Mouse (Mus musculus) kidney, embryonic 16.5 days (tissue): Measurements from ENCODE around the gene Cntnap2. TPM values are rescaled to one million over a fixed set of nuclear protein-coding genes. Genes with fewer than 3 reads are reported as not detected.
A peak's percentile ranks its signal among the peaks of the same experiment; 100 is the strongest.

Experiments
- ATAC-seq: fragments of 200-750 bp; cut with Nextera tagmentation; 2 replicates; pipeline ENCODE4 v1.8.0; 2017; ENCODE audit warnings: moderate TSS enrichment; ENCODE audit not compliant: low FRiP score, low TSS enrichment
- H3K27ac ChIP-seq: fragments of 300-500 bp; sonication (generic); 2 replicates; pipeline ENCODE4 v1.5.1; 2014; ENCODE audit warnings: low read length
- H3K27me3 ChIP-seq: fragments of 300-500 bp; sonication (generic); 2 replicates; pipeline ENCODE4 v1.6.1; 2014; ENCODE audit warnings: low read length, control low read depth, mixed read lengths; ENCODE audit not compliant: insufficient read depth
- H3K36me3 ChIP-seq: fragments of 300-500 bp; sonication (generic); 2 replicates; pipeline ENCODE4 v1.6.1; 2014; ENCODE audit warnings: low read length, control low read depth, mixed read lengths; ENCODE audit not compliant: insufficient read depth
- H3K4me1 ChIP-seq: fragments of 300-500 bp; sonication (generic); 2 replicates; pipeline ENCODE4 v1.6.1; 2014; ENCODE audit warnings: low read length, control low read depth, mixed read lengths; ENCODE audit not compliant: insufficient read depth
- H3K4me2 ChIP-seq: fragments of 300-500 bp; sonication (generic); replicated peaks from 2 replicates; pipeline ENCODE4 v1.6.1; 2014; ENCODE audit warnings: low read depth, low read length
- H3K4me3 ChIP-seq: fragments of 300-500 bp; sonication (generic); 2 replicates; pipeline ENCODE4 v1.5.1; 2014; ENCODE audit warnings: mild to moderate bottlenecking, low read length
- H3K9ac ChIP-seq: fragments of 300-500 bp; sonication (generic); replicated peaks from 2 replicates; pipeline ENCODE4 v1.6.1; 2014; ENCODE audit warnings: low read length
- H3K9me3 ChIP-seq: fragments of 300-500 bp; sonication (generic); 2 replicates; pipeline ENCODE4 v1.6.1; 2016; ENCODE audit warnings: low read length, control low read depth
- WGBS: fragments of 180-500 bp; shearing (Covaris S2); extraction: QIAGEN DNeasy Blood & Tissue Kit; methylation state at CpG from one replicate; pipeline ENCODE4 v1.1.7; 2014; 5-methylcytosine and 5-hydroxymethylcytosine counted together
- polyA plus RNA-seq: library from polyadenylated mRNA; unstranded; fragments of >200 nt; fragmentation: Nextera tagmentation; extraction: Ambion mirVana; gene quantifications from 2 replicates; pipeline ENCODE4 v1.2.1, GENCODE M21; 2015

Cntnap2 gene
- polyA plus RNA-seq, 1 experiment from 2014 or later = 2.2 TPM

- 85% methylated on average over 2 of the region's 2 CpGs for WGBS
These were observed 1640.2 kb downstream of the Cntnap2 start for GRCm38 (mm10) chr6:46699343-46699742.

DNA sequence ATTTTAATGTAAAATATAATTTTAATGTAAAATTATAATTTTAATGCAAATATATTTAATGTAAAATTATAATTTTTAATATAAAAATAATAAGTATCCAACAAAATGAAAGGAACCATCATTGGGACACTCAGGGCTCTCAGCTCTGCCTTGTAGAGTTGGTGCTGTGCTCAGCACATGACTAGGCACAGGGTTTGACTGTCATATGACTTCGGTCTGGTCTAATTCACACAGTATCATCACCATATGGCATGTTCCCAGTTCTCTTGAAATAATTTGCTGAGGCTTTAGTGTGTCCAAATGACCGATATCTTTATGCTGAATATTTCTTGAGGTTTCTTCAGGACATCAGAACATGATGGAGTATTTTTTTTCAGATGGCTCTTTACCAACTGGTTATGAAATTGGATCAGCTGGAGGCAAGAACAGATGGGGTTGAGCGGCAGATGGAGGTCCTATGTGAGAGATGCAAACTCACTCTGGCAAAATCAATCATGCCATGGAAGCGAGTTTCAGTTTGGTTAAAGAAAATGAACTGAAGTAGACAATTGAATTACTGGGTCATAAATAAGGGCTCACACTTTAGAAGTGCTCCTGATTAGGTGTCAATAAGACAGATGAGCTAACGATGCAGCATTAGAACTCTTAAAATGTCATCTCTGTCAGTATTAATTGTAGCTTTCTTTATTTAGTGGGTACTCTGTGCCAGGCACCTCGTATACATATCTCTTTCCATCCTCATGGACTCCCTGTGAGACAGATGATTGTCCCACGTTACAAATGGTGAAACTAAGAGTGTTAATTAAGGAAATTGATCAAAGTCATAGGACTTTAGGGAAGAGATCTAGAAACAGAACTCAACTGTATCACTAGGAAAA, 1645.4 kb downstream of the Cntnap2 start:
- Histone ChIP-seq H3K9me3 (no peaks in the 10 kb centered on the region), H3K4me1 (no peaks in the 10 kb centered on the region), H3K27me3 (no peaks in the 10 kb centered on the region), H3K9ac (no peak overlapping the region), H3K4me3 (no peak overlapping the region), H3K36me3 (no peaks in the 10 kb centered on the region), H3K27ac (no peak overlapping the region), H3K4me2 (no peak overlapping the region)
- 66% methylated on average over 7 of the region's 7 CpGs for WGBS
- ATAC-seq = no peak

More at GRCm38 (mm10) chr6:46699343-46699742, 1640.2 kb downstream of the Cntnap2 start:
- Histone ChIP-seq H3K9me3 (no peaks in the 10 kb centered on the region), H3K4me3 (no peak overlapping the region), H3K4me1 (no peaks in the 10 kb centered on the region), H3K36me3 (no peaks in the 10 kb centered on the region), H3K4me2 (no peak overlapping the region), H3K9ac (no peak overlapping the region), H3K27ac (no peak overlapping the region), H3K27me3 (no peaks in the 10 kb centered on the region)
- no peak for ATAC-seq

- Histone ChIP-seq H3K9me3 (no peaks in the 10 kb centered on the region), H3K4me1 (no peaks in the 10 kb centered on the region), H3K27me3 (no peaks in the 10 kb centered on the region), H3K9ac (no peak overlapping the region), H3K27ac (no peak overlapping the region), H3K4me2 (no peak overlapping the region), H3K4me3 (no peak overlapping the region), H3K36me3 (no peaks in the 10 kb centered on the region)
- no peak for ATAC-seq
- 84% methylated on average over 3 of the region's 3 CpGs for WGBS
These were observed 1646.8 kb downstream of the Cntnap2 start for GRCm38 (mm10) chr6:46705926-46706325.

- Histone ChIP-seq H3K27ac (no peak overlapping the region), H3K27me3 (no peaks in the 10 kb centered on the region), H3K9me3 (no peaks in the 10 kb centered on the region), H3K9ac (no peak overlapping the region), H3K4me2 (no peak overlapping the region), H3K4me1 (no peaks in the 10 kb centered on the region), H3K36me3 (no peaks in the 10 kb centered on the region), H3K4me3 (no peak overlapping the region)
- 65% methylated on average over 2 of the region's 2 CpGs for WGBS
- no peak for ATAC-seq
These were observed 1657.4 kb downstream of the Cntnap2 start for GRCm38 (mm10) chr6:46716576-46716975.

DNA sequence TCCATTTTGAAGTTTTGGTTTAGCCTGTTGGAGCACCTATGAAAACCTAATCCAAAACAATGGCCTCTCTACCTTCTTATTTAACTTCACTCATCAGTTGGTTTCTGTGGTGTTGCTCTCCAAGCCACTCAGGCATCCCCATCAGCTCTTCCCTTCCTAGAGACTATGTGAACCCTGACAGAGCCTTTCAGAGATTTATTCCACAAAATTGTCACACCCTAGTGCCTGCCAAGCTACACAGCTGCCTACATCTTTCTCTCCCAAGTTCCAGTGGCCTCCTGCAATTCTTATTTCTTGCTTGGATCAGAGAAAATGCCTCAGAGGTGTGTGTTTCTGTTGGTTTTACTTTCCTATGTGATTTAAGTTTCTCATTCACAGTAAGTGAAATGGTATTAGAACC, 1674.6 kb downstream of the Cntnap2 start:
- Histone ChIP-seq H3K4me3 (no peak overlapping the region), H3K27me3 (no peaks in the 10 kb centered on the region), H3K4me2 (no peak overlapping the region), H3K27ac (no peak overlapping the region), H3K9me3 (no peaks in the 10 kb centered on the region), H3K36me3 (no peaks in the 10 kb centered on the region), H3K4me1 (no peaks in the 10 kb centered on the region), H3K9ac (no peak overlapping the region)
- no peak for ATAC-seq

- H3K4me3 ChIP-seq = no peak overlapping the region
- peak; percentile 73; the same call in 1 of the 2 replicates for ATAC-seq
- H3K9ac ChIP-seq = no peak overlapping the region
- no peaks in the 10 kb centered on the region for H3K4me1 ChIP-seq
- H3K36me3 ChIP-seq = no peaks in the 10 kb centered on the region
- H3K4me2 ChIP-seq = no peak overlapping the region
- no peaks in the 10 kb centered on the region for H3K9me3 ChIP-seq
- no peak overlapping the region for H3K27ac ChIP-seq
- no peaks in the 10 kb centered on the region for H3K27me3 ChIP-seq
These were observed 1689.3 kb downstream of the Cntnap2 start for GRCm38 (mm10) chr6:46748448-46748847.

- Histone ChIP-seq H3K4me1 (no peaks in the 10 kb centered on the region), H3K4me2 (no peak overlapping the region), H3K27me3 (no peaks in the 10 kb centered on the region), H3K36me3 (no peaks in the 10 kb centered on the region), H3K9me3 (no peaks in the 10 kb centered on the region), H3K27ac (no peak overlapping the region), H3K4me3 (no peak overlapping the region), H3K9ac (no peak overlapping the region)
- 54% methylated on average over 3 of the region's 3 CpGs for WGBS
- 0 out of 2 replicates have a peak, but pooled peaks have one; percentile 19 for ATAC-seq
These were observed 1704.3 kb downstream of the Cntnap2 start for GRCm38 (mm10) chr6:46763481-46763880.

- Histone ChIP-seq H3K9me3 (no peaks in the 10 kb centered on the region), H3K27me3 (no peaks in the 10 kb centered on the region), H3K4me3 (no peak overlapping the region), H3K9ac (no peak overlapping the region), H3K4me1 (no peaks in the 10 kb centered on the region), H3K27ac (no peak overlapping the region), H3K4me2 (no peak overlapping the region), H3K36me3 (no peaks in the 10 kb centered on the region)
- ATAC-seq = no peak
These were observed 1715.4 kb downstream of the Cntnap2 start for GRCm38 (mm10) chr6:46774529-46774928.

DNA sequence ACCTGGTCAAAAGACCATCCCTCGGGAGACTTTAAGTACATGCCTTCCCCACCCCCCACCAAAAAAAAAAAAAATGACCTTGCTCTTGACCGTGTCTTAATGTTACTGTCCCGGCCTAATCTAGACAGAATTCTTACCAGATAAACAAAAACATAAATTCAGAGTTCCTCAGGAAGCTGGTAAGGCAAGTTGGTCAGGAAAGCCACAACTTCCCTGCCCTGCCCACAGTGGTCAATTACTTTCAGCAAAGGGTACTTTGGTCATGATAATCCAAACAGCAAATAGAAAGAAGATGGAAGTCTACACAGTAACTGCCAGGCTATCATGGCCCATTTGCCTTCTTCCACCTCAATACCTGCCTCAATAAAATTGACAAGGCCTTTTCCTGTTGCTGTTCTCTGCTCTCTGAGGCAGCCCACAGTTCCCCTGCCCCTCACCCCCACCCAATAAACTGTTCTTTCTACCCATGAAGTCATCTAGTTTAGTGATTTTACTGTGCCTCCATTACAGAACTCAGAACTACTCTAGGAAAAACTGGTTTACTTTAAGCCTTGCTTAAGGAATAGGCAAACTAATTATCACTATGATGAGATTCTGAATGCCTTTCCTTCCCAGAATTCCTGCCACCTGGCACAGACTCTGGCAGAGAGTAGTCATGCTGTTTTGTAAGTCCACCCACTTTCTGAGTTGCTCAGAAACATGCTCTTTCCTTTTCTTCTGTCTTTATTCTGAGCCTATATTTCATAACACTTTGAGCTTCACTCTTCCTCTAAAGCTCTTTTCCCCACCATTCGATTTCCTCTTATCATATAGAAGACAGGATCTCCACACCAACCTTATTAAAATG, 1743.3 kb downstream of the Cntnap2 start:
- Histone ChIP-seq H3K27ac (no peak overlapping the region), H3K4me1 (no peaks in the 10 kb centered on the region), H3K36me3 (no peaks in the 10 kb centered on the region), H3K4me2 (no peak overlapping the region), H3K4me3 (no peak overlapping the region), H3K9me3 (no peaks in the 10 kb centered on the region), H3K9ac (no peak overlapping the region), H3K27me3 (no peaks in the 10 kb centered on the region)
- ATAC-seq = no peak
- WGBS = 63% methylated on average over 4 of the region's 4 CpGs

DNA sequence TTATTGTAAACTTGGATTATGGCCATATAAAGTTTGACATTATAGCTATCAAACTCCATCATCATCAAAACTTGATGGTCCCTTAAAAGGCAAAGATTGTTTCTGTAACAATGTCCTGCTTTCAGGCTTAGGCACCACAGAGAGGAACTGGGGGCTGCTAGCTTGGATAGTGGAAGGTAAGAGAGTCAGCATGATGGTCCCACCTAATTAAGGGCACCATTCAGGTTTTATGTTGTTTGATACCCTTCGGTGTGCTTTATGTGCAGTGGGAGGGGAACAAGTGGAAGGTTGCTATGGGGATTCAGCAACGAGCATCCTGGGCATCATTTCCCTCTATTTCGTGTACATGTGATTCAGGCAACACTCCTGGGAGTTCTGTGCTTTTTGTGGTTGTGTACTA, 1797.5 kb downstream of the Cntnap2 start:
- no peaks in the 10 kb centered on the region for H3K9me3 ChIP-seq
- no peak for ATAC-seq
- H3K27ac ChIP-seq = no peak overlapping the region
- no peaks in the 10 kb centered on the region for H3K27me3 ChIP-seq
- WGBS = 46% methylated on average over 3 of the region's 3 CpGs
- H3K4me2 ChIP-seq = no peak overlapping the region
- H3K9ac ChIP-seq = no peak overlapping the region
- H3K4me1 ChIP-seq = no peaks in the 10 kb centered on the region
- no peaks in the 10 kb centered on the region for H3K36me3 ChIP-seq
- no peak overlapping the region for H3K4me3 ChIP-seq
